Mouse (Mus musculus) heart, embryonic 15.5 days (tissue): ENCODE data around the gene Mid1. TPM values are rescaled to one million over a fixed set of nuclear protein-coding genes. Genes with fewer than 3 reads are reported as not detected.
"Not testable (repeated sequence)": the region's sequence is repeated elsewhere in the genome, so short reads cannot be mapped to it uniquely, and the experiment has no call there.

Experiments used
- ATAC-seq: fragments of 200-750 bp; cut with Nextera tagmentation; replicated peaks from 2 replicates; pipeline ENCODE4 v1.8.0; 2017; ENCODE audit warnings: low read depth, moderate TSS enrichment; ENCODE audit not compliant: insufficient number of reproducible peaks, insufficient read depth, low FRiP score
- H3K27ac ChIP-seq: fragments of 300-500 bp; sonication (generic); 2 replicates; pipeline ENCODE4 v1.5.1; 2015; ENCODE audit warnings: mild to moderate bottlenecking, inconsistent platforms
- H3K27me3 ChIP-seq: fragments of 300-500 bp; sonication (generic); 2 replicates; pipeline ENCODE4 v1.6.1; 2015; ENCODE audit warnings: inconsistent platforms
- H3K36me3 ChIP-seq: fragments of 300-500 bp; sonication (generic); 2 replicates; pipeline ENCODE4 v1.6.1; 2015; ENCODE audit warnings: mild to moderate bottlenecking, inconsistent platforms
- H3K4me1 ChIP-seq: fragments of 300-500 bp; sonication (generic); replicated peaks from 2 replicates; pipeline ENCODE4 v1.6.1; 2015; ENCODE audit warnings: inconsistent platforms
- H3K4me2 ChIP-seq: fragments of 300-500 bp; sonication (generic); 2 replicates; pipeline ENCODE4 v1.6.1; 2015; ENCODE audit warnings: inconsistent platforms, mild to moderate bottlenecking, moderate library complexity
- H3K4me3 ChIP-seq: fragments of 300-500 bp; sonication (generic); 2 replicates; pipeline ENCODE4 v1.5.1; 2015; ENCODE audit warnings: mild to moderate bottlenecking, inconsistent platforms
- H3K9ac ChIP-seq: fragments of 300-500 bp; sonication (generic); 2 replicates; pipeline ENCODE4 v1.6.1; 2015; ENCODE audit warnings: mild to moderate bottlenecking, inconsistent platforms
- H3K9me3 ChIP-seq: fragments of 300-500 bp; sonication (generic); replicated peaks from 2 replicates; pipeline ENCODE4 v1.6.1; 2016; ENCODE audit warnings: inconsistent platforms
- WGBS: fragments of 180-500 bp; shearing (Covaris S2); methylation state at CpG from one replicate; pipeline ENCODE4 v1.1.7; 2015; ENCODE audit warnings: mixed read lengths; 5-methylcytosine and 5-hydroxymethylcytosine counted together
- polyA plus RNA-seq: library from polyadenylated mRNA; unstranded; fragments of >200 nt; fragmentation: Nextera tagmentation; extraction: Ambion mirVana; gene quantifications from 2 replicates; pipeline ENCODE4 v1.2.1, GENCODE M21; 2015

Gene Mid1
- polyA plus RNA-seq, 1 experiment from 2014 or later: 4.9 TPM

DNA sequence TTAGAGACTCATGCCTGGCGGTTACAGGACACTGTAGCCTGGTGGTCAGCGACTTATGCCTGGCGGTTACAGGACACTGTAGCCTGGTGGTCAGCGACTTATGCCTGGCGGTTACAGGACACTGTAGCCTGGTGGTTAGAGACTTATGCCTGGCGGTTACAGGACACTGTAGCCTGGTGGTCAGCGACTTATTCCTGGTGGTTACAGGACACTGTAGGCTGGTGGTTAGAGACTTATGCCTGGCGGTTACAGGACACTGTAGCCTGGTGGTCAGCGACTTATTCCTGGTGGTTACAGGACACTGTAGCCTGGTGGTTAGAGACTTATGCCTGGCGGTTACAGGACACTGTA is 326.5 kb downstream of the Mid1 start:
- 76% methylated on average over 6 of the region's 10 CpGs for WGBS
- H3K4me1 ChIP-seq, H3K27ac ChIP-seq: not testable (repeated sequence)

DNA sequence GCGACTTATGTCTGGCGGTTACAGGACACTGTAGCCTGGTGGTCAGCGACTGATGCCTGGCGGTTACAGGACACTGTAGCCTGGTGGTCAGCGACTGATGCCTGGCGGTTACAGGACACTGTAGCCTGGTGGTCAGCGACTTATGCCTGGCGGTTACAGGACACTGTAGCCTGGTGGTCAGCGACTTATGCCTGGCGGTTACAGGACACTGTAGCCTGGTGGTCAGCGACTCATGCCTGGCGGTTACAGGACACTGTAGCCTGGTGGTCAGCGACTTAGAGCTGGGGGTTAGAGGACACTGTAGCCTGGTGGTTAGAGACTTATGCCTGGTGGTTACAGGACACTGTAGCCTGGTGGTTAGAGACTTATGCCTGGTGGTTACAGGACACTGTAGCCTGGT is 328.4 kb downstream of the Mid1 start:
- Histone ChIP-seq H3K36me3 (peaks cover 26% of the 10 kb centered on the region), H3K9me3 (peaks cover 20% of the 10 kb centered on the region)
- 100% methylated on average over 1 of the region's 13 CpGs for WGBS
- H3K27ac ChIP-seq, H3K4me3 ChIP-seq, H3K4me2 ChIP-seq, H3K9ac ChIP-seq, ATAC-seq, H3K27me3 ChIP-seq, H3K4me1 ChIP-seq: not testable (repeated sequence)

More for the DNA sequence above, 326.5 kb downstream of the Mid1 start:
- Histone ChIP-seq H3K36me3 (peaks cover 15% of the 10 kb centered on the region), H3K9me3 (peaks cover 18% of the 10 kb centered on the region)
- H3K4me3 ChIP-seq, ATAC-seq, H3K4me2 ChIP-seq, H3K9ac ChIP-seq, H3K27me3 ChIP-seq: not testable (repeated sequence)

DNA sequence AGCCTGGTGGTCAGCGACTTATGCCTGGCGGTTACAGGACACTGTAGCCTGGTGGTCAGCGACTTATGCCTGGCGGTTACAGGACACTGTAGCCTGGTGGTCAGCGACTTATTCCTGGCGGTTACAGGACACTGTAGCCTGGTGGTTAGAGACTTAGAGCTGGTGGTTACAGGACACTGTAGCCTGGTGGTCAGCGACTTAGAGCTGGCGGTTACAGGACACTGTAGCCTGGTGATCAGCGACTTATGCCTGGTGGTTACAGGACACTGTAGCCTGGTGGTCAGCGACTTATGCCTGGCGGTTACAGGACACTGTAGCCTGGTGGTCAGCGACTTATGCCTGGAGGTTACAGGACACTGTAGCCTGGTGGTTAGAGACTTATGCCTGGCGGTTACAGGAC is 329.0 kb downstream of the Mid1 start:
- ATAC-seq, H3K9ac ChIP-seq, H3K4me2 ChIP-seq, H3K27ac ChIP-seq, H3K27me3 ChIP-seq, H3K4me1 ChIP-seq, H3K4me3 ChIP-seq: not testable (repeated sequence)
- 71% methylated on average over 5 of the region's 13 CpGs for WGBS
- Histone ChIP-seq H3K9me3 (peaks cover 25% of the 10 kb centered on the region), H3K36me3 (peaks cover 32% of the 10 kb centered on the region)

DNA sequence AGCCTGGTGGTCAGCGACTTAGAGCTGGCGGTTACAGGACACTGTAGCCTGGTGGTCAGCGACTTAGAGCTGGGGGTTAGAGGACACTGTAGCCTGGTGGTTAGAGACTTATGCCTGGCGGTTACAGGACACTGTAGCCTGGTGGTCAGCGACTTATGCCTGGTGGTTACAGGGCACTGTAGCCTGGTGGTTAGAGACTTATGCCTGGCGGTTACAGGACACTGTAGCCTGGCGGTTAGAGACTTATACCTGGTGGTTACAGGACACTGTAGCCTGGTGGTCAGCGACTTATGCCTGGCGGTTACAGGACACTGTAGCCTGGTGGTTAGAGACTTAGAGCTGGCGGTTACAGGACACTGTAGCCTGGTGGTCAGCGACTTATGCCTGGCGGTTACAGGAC is 330.9 kb downstream of the Mid1 start:
- H3K27ac ChIP-seq, H3K4me3 ChIP-seq, H3K4me2 ChIP-seq, H3K4me1 ChIP-seq, ATAC-seq, H3K27me3 ChIP-seq, H3K9ac ChIP-seq: not testable (repeated sequence)
- 88% methylated on average over 10 of the region's 12 CpGs for WGBS
- Histone ChIP-seq H3K9me3 (peaks cover 17% of the 10 kb centered on the region; the same call in 1 of the 2 replicates), H3K36me3 (peaks cover 38% of the 10 kb centered on the region)

DNA sequence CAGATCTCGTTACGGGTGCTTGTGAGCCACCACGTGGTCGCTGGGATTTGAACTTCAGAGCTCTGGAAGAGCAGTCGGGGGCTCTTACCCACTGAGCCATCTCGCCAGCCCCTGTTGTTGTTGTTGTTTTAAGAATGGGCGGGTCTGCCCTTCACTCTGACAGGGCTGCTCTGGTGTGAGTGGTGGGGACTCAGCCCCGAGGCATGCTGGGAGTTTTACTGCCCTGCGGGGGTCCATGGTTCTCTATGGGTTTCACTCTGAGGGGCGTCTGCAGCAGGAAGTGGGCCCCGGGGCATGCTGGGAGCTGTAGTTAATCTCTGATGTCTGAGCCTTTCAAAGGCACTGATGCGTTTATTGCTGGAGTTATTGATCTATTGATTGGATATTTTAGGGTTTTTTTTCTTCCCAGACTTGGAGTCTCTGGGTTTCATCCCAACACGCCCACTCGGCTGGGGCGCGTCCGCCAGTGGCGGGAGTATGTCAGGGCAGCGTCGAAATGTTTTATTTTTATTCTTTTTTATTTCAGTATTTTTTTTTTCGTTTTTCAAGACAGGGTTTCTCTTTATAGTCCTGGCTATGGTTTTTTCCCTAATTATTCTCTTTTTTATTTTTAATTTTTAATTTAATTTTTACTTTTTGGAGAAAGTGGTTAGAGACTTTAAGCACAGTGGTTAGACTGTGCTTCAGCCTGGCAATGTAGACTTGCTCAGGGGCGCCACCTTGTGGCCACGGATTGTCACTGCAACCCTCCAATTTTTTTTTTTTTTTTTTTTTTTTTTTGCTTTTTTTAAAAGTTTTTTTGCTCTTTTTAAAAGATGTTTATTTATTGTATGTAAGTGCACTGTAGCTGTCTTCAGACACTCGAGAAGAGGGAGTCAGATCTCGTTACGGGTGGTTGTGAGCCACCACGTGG is 332.6 kb downstream of the Mid1 start:
- WGBS: 62% methylated on average over 27 of the region's 27 CpGs
- Histone ChIP-seq H3K9me3 (0 out of 2 replicates have a peak, but pooled peaks cover 17% of the 10 kb centered on the region), H3K36me3 (peaks cover 38% of the 10 kb centered on the region)
- not testable (repeated sequence) for H3K4me1 ChIP-seq, H3K9ac ChIP-seq, H3K27me3 ChIP-seq, H3K27ac ChIP-seq, H3K4me3 ChIP-seq, H3K4me2 ChIP-seq
- ATAC-seq: peak; percentile 43

DNA sequence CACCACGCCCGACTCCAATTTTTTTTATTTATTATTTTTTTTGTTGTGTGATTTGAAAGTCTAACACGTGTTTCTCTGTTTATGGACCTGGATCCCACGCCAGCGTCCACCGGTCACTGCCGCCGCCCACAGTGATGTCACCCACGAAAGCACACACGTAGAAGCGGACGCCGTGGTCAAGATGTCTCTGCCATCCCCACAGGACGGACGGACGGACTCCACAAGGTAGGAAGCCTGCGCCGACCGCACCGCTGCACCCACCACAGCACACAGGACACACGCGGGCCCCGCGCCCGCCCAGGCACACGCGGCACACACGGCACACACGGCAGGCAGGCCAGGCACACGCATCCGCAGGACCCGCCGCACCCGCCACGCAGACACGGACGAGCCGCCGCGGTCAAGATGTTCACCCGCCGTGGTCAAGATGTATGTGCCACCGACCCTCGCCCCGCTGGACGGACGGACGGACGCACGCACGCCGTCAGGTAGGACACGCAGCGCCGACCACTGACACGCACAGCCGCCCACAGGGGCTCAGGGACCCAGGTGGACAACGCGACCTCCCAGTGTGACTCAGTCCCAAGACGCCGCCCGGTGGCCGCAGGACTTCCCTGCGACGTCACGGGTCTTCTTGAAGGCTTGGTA is 333.7 kb downstream of the Mid1 start:
- not testable (repeated sequence) for H3K4me2 ChIP-seq, H3K4me3 ChIP-seq, H3K4me1 ChIP-seq, H3K9ac ChIP-seq, H3K27ac ChIP-seq, H3K27me3 ChIP-seq
- peaks cover 38% of the 10 kb centered on the region for H3K36me3 ChIP-seq
- 0 out of 2 replicates have a peak, but pooled peaks cover 17% of the 10 kb centered on the region for H3K9me3 ChIP-seq
- 84% methylated on average over 66 of the region's 66 CpGs for WGBS
- ATAC-seq: peak; percentile 89

DNA sequence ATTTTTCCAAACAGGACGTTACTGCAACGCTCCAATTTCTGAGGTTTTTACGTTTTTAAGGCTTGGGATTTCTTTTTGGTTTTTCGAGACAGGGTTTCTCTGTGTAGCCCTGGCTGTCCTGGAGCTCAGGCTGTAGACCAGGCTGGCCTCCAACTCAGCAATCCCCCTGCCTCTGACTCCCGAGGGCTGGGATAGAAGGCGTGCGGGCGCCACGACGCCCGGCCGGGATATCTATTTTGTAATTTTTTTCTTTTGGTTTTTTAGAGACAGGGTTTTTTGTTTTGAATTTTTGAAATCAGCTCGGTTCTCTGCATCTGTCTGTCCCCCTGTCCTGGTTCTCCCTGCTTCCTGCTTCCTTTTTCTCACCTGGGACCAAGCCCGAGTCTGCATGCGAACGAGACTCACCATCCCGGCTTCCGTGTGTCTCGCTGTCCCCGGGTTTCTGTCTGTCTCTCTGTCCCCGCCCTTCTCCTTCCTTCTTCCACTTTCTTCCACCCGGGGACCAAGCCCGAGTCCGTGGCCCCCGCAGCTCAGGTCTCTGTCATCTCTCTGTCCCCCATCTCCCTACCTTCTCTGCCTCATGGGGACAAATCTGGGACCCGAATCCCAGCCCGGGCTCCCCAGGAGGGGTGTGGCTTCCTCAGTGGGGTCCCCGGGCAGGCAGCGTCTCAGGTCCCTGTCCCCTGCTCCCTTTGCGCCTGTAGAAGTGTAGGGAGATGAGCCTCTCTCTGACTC is 334.4 kb downstream of the Mid1 start:
- H3K27me3 ChIP-seq, H3K27ac ChIP-seq, H3K4me1 ChIP-seq, H3K4me3 ChIP-seq, H3K4me2 ChIP-seq, H3K9ac ChIP-seq: not testable (repeated sequence)
- Histone ChIP-seq H3K36me3 (peaks cover 38% of the 10 kb centered on the region), H3K9me3 (0 out of 2 replicates have a peak, but pooled peaks cover 17% of the 10 kb centered on the region)
- 84% methylated on average over 30 of the region's 30 CpGs for WGBS
- peak; percentile 70 for ATAC-seq

DNA sequence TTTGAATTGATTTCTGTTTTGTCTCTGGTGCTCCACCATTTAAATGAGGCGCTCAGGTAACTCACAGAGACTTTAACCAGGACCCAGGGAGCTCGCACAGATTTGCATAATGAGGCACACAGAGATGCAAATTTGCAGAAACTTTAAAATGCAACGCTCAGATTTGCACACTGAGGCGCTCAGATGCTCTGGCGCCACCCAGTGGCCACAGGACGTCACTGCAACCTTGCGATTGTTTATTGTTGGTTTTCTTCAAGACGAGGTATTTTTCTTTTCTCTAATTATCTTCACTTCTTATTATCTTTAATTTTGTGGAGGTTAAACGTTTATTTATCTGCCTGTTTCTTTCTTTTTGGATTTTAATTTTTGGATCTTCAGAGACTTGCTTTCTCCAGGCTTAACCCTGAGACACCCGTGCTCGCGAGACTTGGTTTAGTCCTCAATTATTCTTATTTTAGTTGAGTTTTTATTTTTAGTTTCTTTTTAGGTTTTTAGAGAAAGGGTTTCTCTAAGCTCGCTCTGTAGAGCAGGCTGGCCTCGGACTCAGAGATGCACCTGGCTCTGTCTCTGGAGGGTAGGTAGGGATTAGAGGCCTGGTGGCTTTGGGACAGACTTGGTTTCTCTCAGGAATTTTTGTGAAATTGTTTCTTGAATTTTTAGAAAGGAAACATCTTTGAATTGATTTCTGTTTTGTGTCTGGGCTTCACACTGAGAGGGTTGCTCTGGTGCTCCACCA is 335.1 kb downstream of the Mid1 start:
- not testable (repeated sequence) for H3K4me1 ChIP-seq, H3K27me3 ChIP-seq, ATAC-seq, H3K9ac ChIP-seq, H3K4me2 ChIP-seq, H3K4me3 ChIP-seq, H3K27ac ChIP-seq
- 54% methylated on average over 14 of the region's 14 CpGs for WGBS
- Histone ChIP-seq H3K36me3 (peaks cover 38% of the 10 kb centered on the region), H3K9me3 (0 out of 2 replicates have a peak, but pooled peaks cover 17% of the 10 kb centered on the region)

DNA sequence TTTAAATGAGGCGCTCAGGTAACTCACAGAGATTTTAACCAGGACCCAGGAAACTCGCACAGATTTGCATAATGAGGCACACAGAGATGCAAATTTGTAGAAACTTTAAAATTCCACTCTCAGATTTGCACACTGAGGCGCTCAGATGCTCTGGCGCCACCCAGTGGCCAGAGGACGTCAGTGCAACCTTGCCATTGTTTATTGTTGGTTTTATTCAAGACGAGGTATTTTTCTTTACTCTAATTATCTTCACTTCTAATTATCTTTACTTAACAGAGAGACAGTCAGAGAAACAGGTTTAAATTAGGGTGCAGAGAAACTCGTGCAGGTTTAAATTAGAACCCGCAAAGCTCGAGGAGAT is 335.7 kb downstream of the Mid1 start:
- Histone ChIP-seq H3K9me3 (0 out of 2 replicates have a peak, but pooled peaks cover 17% of the 10 kb centered on the region), H3K36me3 (peaks cover 38% of the 10 kb centered on the region)
- WGBS: 50% methylated on average over 9 of the region's 9 CpGs
- H3K27me3 ChIP-seq, H3K4me1 ChIP-seq, H3K9ac ChIP-seq, H3K4me3 ChIP-seq, ATAC-seq, H3K4me2 ChIP-seq, H3K27ac ChIP-seq: not testable (repeated sequence)

DNA sequence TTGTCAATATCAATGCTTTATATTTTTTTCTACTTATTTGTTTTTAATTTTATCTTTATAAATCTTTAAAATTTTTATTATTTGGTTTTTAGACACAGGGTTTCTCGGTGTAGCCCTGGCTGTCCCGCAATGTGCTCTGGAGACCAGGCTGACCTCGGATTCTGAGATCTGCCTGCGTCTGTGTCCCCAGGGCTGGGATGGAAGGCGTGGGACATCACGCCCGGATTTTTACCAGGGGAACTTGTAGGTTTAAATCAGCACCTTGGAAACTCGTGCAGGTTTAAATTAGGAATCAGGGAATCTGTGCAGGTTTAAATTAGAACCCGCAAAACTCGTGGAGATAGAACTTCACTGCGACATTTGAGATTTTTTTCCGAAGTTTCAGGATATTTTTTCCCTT is 336.2 kb downstream of the Mid1 start:
- H3K4me3 ChIP-seq, H3K9ac ChIP-seq, H3K4me2 ChIP-seq, H3K4me1 ChIP-seq, ATAC-seq, H3K27ac ChIP-seq, H3K27me3 ChIP-seq: not testable (repeated sequence)
- Histone ChIP-seq H3K36me3 (peaks cover 36% of the 10 kb centered on the region), H3K9me3 (0 out of 2 replicates have a peak, but pooled peaks cover 17% of the 10 kb centered on the region)
- 72% methylated on average over 12 of the region's 12 CpGs for WGBS
